Mouse (Mus musculus): Measurements from ENCODE around the gene Gm10428. TPM values are rescaled to one million over a fixed set of nuclear protein-coding genes. Genes with fewer than 3 reads are reported as not detected.
A peak's percentile ranks its signal among the peaks of the same experiment; 100 is the strongest.
"Not testable (repeated sequence)": the region's sequence is repeated elsewhere in the genome, so short reads cannot be mapped to it uniquely, and the experiment has no call there.

Gm10428 gene
- polyA plus RNA-seq (2012; rRNA removed), result not detected in 2 replicates

DNA sequence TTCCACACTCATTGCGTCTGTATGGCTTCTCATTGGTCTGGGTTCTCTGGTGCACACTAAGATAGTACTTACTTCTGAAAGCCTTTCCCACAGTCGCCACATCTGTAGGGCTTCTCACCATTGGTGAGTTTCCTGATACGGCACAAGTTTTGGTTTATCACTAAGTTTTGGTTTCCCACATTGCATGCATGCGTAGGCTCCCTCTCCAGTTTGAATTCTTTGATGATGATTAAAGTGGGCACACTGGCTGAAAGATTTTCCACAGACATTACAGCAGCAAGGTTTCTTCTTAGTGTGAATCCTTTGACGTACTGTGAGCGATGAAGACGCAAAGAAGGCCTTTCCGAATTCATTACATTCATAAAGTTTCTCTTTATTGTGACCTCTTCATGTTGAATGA, at the start of gene Gm10428:
TSS of gene Gm10428 (plus strand) at position 321 of the 400 bp plus-strand sequence.
- no peak for DNase-seq (ENCODE audit: low read depth, low spot score)
- WGBS, result 93% methylated on average over 8 of the region's 8 CpGs

DNA sequence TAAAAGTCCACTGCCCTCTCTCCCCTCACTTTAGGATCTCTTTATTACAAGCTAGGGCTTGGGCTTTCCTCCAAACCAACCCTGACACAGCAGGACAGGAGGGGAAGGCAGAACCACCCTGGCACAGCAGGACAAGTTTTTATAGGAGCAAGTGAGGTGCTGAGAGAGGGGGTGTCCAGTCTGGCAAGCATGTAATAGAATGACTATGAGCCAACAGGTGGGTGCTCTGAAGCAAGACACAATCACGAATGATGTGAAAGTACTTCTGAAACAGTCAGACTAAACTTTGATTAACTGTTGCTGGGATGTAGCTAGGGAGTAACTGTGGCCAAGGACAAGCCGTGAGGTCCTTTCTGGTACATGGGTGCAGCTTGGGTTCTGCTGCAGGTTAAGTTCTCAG, 46.8 kb upstream of the Gm10428 start:
- 83% methylated on average over 2 of the region's 2 CpGs for WGBS

DNA sequence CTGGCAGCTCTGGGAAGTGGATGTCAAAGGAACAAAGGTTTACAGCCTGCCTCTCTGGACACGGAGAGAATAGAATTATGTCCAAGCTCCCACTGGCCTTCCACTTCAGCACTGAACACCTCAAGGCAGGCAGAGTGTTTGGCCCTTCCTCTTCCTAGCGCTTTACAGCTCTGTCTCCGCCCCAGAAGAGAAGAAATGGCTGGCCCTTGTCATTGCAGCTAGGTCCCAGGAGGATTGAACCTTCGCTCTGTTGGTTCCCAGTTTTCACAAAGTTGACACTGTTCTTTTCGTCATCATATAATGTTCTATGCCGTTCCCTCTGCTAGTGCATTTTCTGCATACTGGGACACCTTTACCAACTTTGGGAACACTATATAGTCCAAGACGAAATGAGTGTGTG, 44.6 kb upstream of the Gm10428 start:
- WGBS, result 76% methylated on average over 7 of the region's 7 CpGs
- DNase-seq (ENCODE audit: low read depth, low spot score), result no peak

More for the DNA sequence above, 46.8 kb upstream of the Gm10428 start:
- no peak for DNase-seq (ENCODE audit: low read depth, low spot score)

DNA sequence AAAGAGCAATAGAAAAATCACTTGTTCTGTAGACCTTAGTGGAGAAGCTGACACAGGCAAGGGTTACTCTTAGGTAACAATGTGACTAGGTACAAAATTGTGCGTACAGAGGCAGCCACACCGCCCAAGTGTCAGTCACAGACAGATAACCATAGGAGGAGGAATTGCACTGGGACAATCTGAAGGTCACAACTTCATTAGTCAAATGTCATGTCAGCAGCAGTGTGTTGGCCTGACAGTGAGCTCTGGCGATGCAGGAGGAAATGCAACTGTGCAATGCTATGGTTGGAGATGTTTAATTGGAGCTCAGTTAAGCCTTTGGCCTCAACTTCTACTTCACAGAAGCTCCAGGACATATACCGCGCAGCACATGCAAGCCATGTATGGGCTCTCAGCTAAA, 42.2 kb upstream of the Gm10428 start:
- DNase-seq (ENCODE audit: low read depth, low spot score), result no peak
- WGBS, result 85% methylated on average over 5 of the region's 5 CpGs

DNA sequence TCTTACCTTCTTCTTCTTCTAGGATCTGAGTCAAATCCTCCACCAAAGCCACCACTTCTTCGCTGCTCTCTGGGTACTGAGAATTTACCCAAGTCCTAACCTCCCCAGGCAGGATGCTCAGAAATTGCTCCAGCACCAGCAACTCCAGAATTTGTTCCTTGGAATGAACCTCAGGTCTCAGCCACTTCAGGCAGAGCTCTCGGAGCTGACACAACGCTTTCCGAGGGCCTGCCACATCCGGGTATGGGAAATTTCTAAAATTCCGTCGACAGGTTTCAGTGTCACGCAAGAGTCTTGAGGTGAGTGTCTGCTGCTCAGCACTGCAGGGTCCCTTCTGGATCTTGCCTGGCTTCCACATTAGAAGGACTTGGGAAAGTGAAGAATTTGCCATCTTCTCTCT, 24.6 kb upstream of the Gm10428 start:
- no peak for DNase-seq (ENCODE audit: low read depth, low spot score)
- WGBS, result 95% methylated on average over 8 of the region's 8 CpGs

DNA sequence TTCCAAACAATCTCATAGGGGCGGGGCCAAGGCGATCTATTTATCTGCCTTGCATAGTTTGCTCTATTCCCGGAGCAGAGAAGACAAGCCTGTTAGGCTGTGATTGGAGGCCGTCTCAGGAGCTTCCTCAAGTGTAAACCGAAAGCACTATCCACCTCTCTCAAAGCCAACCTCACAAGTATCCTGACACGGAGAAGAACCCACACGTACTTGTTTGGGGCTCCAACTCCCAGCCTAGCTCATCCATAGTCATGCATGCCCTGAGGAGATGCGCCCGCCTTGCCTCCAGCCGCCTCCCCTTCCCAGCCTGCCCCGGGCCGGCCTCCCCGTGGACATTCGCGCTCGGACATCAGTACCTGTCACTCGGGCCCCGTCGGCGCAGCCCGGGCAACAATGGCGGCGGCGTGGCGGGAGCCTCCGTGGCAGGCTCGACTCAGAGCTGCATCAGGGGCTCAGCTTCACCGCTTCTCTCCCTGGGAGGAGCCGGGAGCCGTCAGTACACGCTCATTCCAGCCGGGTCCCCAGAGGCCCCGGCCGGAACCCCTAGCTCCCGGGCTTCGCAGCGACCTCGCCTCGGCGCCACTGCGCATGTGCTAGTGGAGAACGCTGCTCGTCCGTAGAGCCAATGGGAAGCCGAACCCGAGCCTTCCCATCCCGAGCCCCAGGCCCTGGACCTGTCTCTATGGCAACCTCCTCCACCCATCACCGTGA, 21.4 kb upstream of the Gm10428 start, which contains the start of gene Zfp287:
TSS of gene Zfp287 (minus strand) at position 595 of the 711 bp plus-strand sequence.
- DNase-seq (ENCODE audit: low read depth, low spot score), result peak; percentile 57
- 1% methylated on average over 48 of the region's 48 CpGs for WGBS

DNA sequence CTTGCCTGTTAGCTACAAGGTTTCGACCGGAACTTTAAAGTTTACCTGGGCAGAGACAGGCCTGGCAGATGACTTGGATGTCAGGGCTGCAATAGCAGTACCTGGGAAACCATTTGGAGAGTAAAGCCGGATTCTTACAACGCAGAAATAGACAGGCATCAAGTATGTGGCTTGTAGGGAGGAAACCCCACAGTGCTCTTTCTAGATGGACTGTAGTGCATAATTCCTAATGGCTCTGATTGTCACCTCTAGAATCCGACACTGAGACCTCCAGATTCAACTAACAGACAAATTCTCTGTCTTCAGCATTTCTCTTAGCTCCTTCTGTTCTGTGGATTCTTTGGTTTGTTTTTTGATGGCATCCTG, 20.9 kb upstream of the Gm10428 start:
- 28% methylated on average over 5 of the region's 5 CpGs for WGBS
- DNase-seq (ENCODE audit: low read depth, low spot score), result no peak

DNA sequence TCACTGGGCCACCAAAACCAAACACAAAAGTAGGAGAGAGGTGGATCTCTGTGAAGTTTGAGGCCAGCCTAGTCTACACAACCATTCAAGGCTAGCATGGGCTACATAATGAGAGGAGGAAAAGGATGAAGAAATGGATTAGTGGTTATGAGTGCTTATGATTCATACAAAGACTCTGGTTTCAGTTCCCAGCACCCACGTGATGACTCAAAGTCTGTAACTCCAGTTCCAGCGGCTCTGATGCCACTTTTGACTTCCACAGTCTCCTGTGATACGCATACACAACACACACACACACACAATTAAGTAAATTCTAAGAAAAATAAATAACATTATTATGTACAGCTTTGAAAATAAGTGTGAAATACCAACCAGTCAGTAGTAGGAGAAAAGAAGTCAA, 20.2 kb upstream of the Gm10428 start:
- 75% methylated on average over 3 of the region's 3 CpGs for WGBS

DNA sequence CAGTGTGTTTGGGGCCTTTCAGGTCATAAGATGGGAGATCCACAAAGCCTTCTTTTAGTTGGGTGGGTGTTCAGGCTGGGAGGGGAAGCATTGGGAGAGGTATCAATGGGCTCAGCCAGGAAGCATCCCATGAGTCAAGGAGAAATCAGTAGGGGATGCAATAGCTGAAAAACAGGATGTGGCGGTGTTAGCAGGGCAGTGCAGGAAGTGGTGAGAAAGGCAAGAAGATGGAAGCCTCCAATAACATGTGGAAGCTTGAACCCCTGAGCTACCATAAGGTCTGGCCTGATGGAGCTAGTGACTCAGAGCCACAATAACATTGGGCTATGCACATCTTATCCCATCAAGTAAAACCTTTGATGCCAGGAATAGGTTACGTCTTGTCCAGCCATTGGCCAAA, 11.7 kb upstream of the Gm10428 start:
- WGBS, result 78% methylated on average over 2 of the region's 2 CpGs
- no peak for DNase-seq (ENCODE audit: low read depth, low spot score)

More for the DNA sequence above, 20.2 kb upstream of the Gm10428 start:
- no peak for DNase-seq (ENCODE audit: low read depth, low spot score)

DNA sequence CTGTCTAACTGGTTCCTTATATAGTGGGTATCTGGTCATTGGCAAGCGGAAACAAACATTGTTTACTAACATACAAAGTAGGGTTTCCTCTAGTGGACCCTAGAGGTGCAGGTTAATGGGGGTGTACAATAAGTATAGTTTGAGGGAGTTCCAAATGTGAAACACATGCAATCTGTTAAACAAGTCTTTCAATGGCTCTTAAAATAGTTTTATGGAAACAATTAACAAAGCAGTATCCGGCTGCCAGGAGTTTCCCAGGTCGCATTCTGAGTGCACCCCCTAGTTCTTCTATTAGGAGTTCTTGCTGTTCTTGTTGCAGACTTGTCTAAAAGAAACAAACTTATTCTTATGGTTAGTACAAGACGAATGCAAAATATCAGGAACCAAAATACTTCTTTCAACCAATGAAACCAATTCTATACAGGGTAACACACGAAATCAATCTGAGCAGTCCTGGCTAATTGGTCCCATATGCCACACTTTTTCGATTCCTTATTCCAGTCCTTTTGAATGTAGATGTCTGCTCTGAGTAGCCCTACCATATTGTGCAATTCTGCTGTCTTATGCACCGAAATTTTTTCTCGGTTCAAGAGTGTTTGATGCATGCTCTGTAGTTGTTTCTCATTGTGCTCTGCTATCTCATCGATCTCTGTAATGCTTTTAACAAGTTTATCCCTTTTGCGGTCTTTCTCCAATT, 10.5 kb upstream of the Gm10428 start:
- DNase-seq (ENCODE audit: low read depth, low spot score), result no peak
- 68% methylated on average over 10 of the region's 10 CpGs for WGBS

DNA sequence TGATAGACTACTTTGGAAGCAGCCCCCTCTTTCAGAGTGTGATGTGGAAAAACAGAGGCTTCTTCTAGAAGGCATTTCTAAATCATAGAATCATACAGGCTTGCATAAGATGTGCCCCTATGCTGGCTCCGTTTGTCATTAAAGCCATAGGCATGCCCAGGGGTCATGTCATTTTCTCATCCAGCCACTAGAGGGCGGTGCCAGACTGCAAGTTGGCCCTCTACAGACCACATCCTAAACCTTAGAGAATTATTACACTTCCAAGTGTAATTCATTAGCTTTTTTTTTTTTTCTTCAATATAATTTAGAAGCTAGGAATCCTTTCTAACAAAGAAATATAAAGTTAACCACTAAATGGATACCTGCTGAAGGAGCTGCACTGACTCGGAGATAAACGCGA, 8.8 kb upstream of the Gm10428 start:
- no peak for DNase-seq (ENCODE audit: low read depth, low spot score)
- WGBS, result 43% methylated on average over 5 of the region's 5 CpGs

DNA sequence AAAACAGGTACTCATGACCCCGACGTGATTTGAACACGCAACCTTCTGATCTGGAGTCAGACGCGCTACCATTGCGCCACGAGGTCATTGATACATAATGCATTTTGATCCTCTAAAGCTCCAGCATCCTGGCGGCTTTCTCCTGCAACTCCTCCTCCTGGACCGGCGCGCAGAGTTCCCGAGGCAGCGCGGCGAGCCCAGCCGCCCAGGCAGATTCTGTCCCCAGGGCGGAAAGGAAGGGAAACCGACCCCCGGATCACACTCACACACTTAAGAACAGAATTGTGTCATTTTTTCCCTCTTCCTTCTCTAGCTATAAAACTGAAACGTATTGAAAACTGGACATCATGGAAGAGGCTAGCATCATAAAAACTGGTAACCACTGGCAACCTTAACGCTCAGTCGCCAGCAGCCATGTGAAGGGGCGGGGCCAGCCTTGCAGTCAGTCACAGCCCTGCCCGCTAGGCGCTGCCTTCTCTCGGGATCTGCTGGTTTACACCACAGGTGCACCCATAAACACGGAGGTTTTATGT, 6.8 kb upstream of the Gm10428 start:
- 5% methylated on average over 27 of the region's 27 CpGs for WGBS

DNA sequence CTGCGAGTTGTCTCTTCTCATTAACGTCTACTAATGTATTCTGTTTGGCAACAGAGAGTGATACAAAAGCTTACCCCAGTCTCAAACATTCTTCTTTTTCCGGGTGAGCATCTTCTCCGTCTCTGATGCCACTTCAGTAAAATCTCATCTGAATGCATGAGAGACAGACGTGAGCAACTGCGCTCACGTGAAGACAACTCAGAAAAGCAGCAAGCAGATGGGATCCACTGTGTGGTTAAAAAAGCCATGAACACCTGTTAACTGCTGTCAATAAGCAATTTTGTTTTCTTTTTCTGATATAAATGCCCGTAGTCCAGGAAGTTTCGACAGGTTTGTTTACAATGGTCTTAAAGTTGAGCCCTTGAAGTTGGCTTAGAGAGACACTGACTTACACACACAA, 5.7 kb upstream of the Gm10428 start:
- WGBS, result 66% methylated on average over 9 of the region's 9 CpGs

More for the DNA sequence above, 6.8 kb upstream of the Gm10428 start:
- no peak for DNase-seq (ENCODE audit: low read depth, low spot score)

DNA sequence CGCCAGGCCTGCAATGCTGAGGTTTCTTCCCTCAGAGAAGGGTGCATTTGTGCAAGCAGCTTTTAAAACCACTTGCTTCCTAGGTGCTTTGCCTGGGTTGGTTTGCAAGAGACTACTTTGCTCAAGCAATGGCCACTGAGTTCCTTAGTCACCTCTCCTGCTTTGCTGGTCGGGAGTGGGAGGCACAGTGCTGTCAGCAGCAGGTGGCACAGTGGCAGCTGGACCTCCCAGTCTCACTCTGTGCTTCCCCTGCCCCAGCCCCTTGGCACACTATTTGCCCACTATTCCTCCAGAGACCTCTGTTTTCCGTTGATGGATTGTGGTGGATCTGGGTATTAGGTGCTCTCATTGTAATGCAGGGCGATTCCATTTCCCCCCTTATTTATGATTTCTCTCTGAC, 4.8 kb upstream of the Gm10428 start:
- WGBS, result 88% methylated on average over 4 of the region's 4 CpGs
- no peak for DNase-seq (ENCODE audit: low read depth, low spot score)

More for the DNA sequence above, 5.7 kb upstream of the Gm10428 start:
- no peak for DNase-seq (ENCODE audit: low read depth, low spot score)

DNA sequence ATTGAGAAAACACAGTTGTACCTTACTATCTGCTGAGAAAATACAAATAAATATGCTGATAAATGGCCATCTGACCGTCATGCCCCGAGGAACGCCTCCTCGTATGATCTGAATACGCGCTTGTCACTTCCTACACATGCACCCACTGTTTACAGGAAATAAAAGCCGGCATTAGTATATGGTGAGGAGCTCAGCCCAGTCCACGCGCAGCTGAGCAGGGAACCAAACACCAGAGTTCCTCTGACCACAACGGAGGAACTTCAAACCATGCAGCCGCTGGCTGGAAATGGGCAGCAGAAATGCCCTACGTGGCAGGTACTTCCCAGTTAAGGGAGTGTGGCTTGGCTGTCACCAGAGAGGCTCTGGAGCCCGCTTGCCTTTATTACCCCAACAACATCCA, 3.5 kb upstream of the Gm10428 start:
- WGBS, result 77% methylated on average over 13 of the region's 13 CpGs
- not testable (repeated sequence) for DNase-seq (ENCODE audit: low read depth, low spot score)

DNA sequence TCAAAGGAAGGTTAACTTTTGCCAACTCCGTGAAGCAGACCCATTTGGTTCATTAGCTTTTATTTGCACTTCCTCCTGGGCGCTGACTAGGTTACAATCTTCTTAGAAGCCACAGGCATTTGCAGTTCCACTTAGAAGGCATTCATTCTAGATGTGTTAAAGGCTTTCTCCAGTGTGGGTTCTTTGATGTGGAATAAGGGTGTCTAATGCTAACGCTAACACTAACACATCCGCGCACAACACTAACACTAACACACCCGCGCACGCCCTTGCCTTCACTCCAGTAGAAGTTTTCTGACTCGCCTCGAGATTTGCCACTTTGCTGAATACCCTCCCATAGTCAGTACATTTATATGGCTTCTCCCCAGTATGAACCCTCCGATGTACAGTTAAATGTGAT, 709 bp upstream of the Gm10428 start:
- 54% methylated on average over 11 of the region's 11 CpGs for WGBS
- DNase-seq (ENCODE audit: low read depth, low spot score), result no peak

DNA sequence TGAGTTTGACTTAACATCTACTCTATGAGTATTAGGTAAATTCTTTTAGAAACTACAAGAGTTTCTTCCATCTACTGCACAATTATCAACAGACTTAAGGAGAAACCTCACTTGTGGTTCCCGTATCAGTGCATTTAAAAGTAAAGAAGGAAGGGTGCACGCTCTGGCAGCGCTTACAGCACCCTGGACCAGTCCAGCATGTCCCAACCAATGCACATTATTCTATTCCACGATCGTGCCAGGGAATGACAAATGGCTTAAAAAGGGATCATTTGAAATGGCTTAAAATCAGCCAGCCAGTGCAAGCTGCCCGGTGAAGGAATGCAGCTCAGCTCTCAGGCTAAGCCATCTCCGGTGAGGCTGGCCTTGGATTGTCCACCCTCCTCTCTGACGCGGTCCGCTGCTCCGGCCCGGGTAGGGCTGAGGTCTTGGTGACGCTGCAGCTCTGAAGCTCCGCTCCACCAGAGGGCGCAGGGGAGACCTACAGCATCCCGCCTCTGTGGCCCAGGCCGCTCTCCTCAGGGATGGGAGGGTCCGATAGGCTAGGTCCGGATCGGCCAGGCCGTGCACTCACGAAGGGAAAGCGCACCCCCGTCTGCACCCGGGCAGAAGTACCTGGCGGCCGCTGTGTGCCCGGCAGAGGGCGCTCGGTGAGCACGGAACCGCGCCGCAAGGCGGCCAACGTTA, 3.7 kb downstream of the Gm10428 start:
- 5% methylated on average over 36 of the region's 36 CpGs for WGBS
- DNase-seq (ENCODE audit: low read depth, low spot score), result peak; percentile 86

DNA sequence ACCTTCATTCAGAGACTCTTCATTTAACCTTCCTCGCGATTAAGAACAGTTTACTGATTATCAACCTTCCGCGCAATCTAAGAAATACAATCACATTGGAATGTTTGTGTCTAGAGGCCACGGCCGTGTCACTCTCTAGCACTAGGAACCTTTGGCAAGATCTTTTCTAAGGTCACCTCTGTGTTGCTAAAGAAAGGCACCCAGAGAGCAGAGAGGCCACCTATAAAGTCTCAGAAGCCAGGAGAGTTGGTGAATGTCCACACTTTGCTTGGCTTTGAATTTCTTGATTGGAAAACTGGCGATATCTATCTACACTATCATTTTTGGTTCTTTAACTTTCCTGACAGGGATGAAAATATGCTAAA, 4.2 kb downstream of the Gm10428 start:
- WGBS, result 6% methylated on average over 7 of the region's 7 CpGs
- DNase-seq (ENCODE audit: low read depth, low spot score), result no peak

DNA sequence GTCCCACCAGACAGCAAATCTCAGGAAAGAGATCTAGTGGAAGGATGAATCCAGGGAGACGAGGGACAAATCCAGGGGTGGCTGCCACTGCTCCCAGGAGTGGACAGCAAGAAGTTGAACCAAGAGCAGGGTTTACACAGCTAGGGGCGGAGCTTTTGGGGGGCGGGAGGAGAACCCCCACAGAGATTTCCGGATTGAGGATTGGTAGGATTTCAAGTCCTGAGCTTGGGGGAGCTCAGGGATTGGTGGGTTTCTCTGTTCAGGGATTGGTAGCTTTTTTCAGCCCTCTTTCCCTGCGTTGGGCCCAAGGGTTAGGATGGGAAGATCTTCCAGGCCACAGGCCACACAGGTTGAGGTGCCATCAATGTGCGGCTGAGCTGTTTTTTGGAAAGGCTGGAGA, 5.0 kb downstream of the Gm10428 start:
- 92% methylated on average over 6 of the region's 6 CpGs for WGBS
- no peak for DNase-seq (ENCODE audit: low read depth, low spot score)

DNA sequence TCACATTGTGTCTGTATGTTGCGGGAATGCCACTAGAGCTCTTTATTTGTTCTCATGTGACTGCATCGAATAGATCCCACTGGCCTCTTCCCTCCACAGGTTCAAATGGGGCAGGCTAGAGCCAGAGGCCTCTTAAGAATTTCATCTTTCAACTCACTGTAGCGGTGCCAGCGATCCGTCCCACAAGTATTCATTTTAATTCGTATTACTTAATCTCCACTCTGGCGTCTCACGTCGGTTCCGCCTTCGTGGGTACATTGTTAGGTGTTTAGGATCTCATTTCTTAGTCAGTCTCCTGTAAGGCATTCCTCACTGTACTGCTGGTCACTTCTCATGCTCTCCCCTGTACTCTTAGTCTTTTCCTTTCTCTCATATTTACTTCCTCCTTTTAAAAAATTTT, 5.6 kb downstream of the Gm10428 start:
- WGBS, result 97% methylated on average over 11 of the region's 11 CpGs
- DNase-seq (ENCODE audit: low read depth, low spot score), result no peak
